8 mouse cellular contexts compared by ENCODE assay signal in genomic region chr2:150136435-150136897, GRCm38 (mm10). TPM values are rescaled to one million over a fixed set of nuclear protein-coding genes. Genes with fewer than 3 reads are reported as not detected.
A peak's percentile ranks its signal among the peaks of the same experiment; 100 is the strongest.
DNase-seq lines count a peak whose midpoint lies in the region; ATAC-seq and TF ChIP-seq lines count a peak whose summit lies in the region.

Zfp120 (minus strand) TSS chr2:150136708.

- TF ChIP-seq CTCF in bone marrow, adult 2 months (IDR thresholded peaks at IDR 0.05; ENCODE audit: control insufficient read depth, insufficient read depth, low read length), result no peak
- peak; percentile 43 for TF ChIP-seq CTCF in midbrain, postnatal 0 days (IDR thresholded peaks at IDR 0.05)

- peaks cover 11% of the 10 kb centered on the region; the same call in 1 of the 2 replicates for H3K36me3 ChIP-seq in embryonic facial prominence, embryonic 15.5 days
- H3K36me3 ChIP-seq in limb, embryonic 14.5 days (ENCODE audit: control insufficient read depth, insufficient read depth, low read length), result peaks cover 3% of the 10 kb centered on the region; the same call in 1 of the 2 replicates
- H3K36me3 ChIP-seq in midbrain, postnatal 0 days (ENCODE audit: insufficient read depth, low read length), result no peaks in the 10 kb centered on the region

- no peaks in the 10 kb centered on the region; the same call in 1 of the 2 replicates for H3K4me1 ChIP-seq in bone marrow, adult 2 months (ENCODE audit: control insufficient read depth, insufficient read depth, low read length)
- peaks cover 7% of the 10 kb centered on the region for H3K4me1 ChIP-seq in embryonic facial prominence, embryonic 15.5 days
- H3K4me1 ChIP-seq in limb, embryonic 14.5 days (ENCODE audit: control insufficient read depth, insufficient read depth, low read length), result peaks cover 3% of the 10 kb centered on the region; the same call in 1 of the 2 replicates
- H3K4me1 ChIP-seq in midbrain, postnatal 0 days (ENCODE audit: insufficient read depth, low read length), result no peaks in the 10 kb centered on the region

- H3K9me3 ChIP-seq in embryonic facial prominence, embryonic 15.5 days (replicated peaks), result no peaks in the 10 kb centered on the region
- H3K9me3 ChIP-seq in limb, embryonic 14.5 days (ENCODE audit: control insufficient read depth, low read length), result 0 out of 2 replicates have a peak, but pooled peaks cover 3% of the 10 kb centered on the region
- 0 out of 2 replicates have a peak, but pooled peaks cover 3% of the 10 kb centered on the region for H3K9me3 ChIP-seq in midbrain, postnatal 0 days (ENCODE audit: low read length)

- peak within 1 kb of the TSS; percentile 99 for H3K4me3 ChIP-seq in bone marrow, adult 2 months (replicated peaks; ENCODE audit: control insufficient read depth, low read depth, low read length)
- peak within 1 kb of the TSS; percentile 76 for H3K4me3 ChIP-seq in embryonic facial prominence, embryonic 15.5 days (replicated peaks)
- peak within 1 kb of the TSS; percentile 60 for H3K4me3 ChIP-seq in limb, embryonic 14.5 days (replicated peaks; ENCODE audit: low read length)
- H3K4me3 ChIP-seq in midbrain, postnatal 0 days (ENCODE audit: low read depth, low read length), result peak within 1 kb of the TSS; percentile 57

- H3K9ac ChIP-seq in embryonic facial prominence, embryonic 15.5 days, result peak within 1 kb of the TSS; percentile 60
- H3K9ac ChIP-seq in limb, embryonic 14.5 days (ENCODE audit: low read depth, low read length, severe bottlenecking), result peak within 1 kb of the TSS; percentile 70
- peak within 1 kb of the TSS; percentile 53 for H3K9ac ChIP-seq in midbrain, postnatal 0 days (replicated peaks; ENCODE audit: low read length, poor library complexity, severe bottlenecking)

- no peaks in the 10 kb centered on the region for H3K27me3 ChIP-seq in embryonic facial prominence, embryonic 15.5 days
- no peaks in the 10 kb centered on the region for H3K27me3 ChIP-seq in limb, embryonic 14.5 days (ENCODE audit: control insufficient read depth, insufficient read depth, low read length)
- H3K27me3 ChIP-seq in midbrain, postnatal 0 days (ENCODE audit: insufficient read depth, low read length), result no peaks in the 10 kb centered on the region

- peak; percentile 97 for ATAC-seq in embryonic facial prominence, embryonic 15.5 days (ENCODE audit: insufficient number of reproducible peaks, low FRiP score, low TSS enrichment, low read depth)
- peak; percentile 99 for ATAC-seq in limb, embryonic 14.5 days (ENCODE audit: low FRiP score, low read depth)
- ATAC-seq in midbrain, postnatal 0 days (ENCODE audit: low FRiP score), result peak; percentile 100

- peak within 1 kb of the TSS; percentile 91 for H3K27ac ChIP-seq in bone marrow, adult 2 months (ENCODE audit: control insufficient read depth, insufficient read depth, low read depth, low read length, poor library complexity)
- H3K27ac ChIP-seq in embryonic facial prominence, embryonic 15.5 days (replicated peaks), result peak within 1 kb of the TSS; percentile 81
- H3K27ac ChIP-seq in limb, embryonic 14.5 days (replicated peaks; ENCODE audit: low read depth, low read length), result peak within 1 kb of the TSS; percentile 64; the same call in 1 of the 2 replicates
- H3K27ac ChIP-seq in midbrain, postnatal 0 days (ENCODE audit: low read depth, low read length), result peak within 1 kb of the TSS; percentile 62

- WGBS in bone marrow, adult 2 months, result under 1% methylated on average over 13 of the region's 13 CpGs
- under 1% methylated on average over 13 of the region's 13 CpGs for WGBS in embryonic facial prominence, embryonic 15.5 days
- 0% methylated on average over 13 of the region's 13 CpGs for WGBS in limb, embryonic 14.5 days
- WGBS in midbrain, postnatal 0 days, result under 1% methylated on average over 13 of the region's 13 CpGs

- DNase-seq in 416B (ENCODE audit: low read depth), result peak; percentile 98
- peak; percentile 91 for DNase-seq in heart, adult 8-10 months (ENCODE audit: low spot score)
- peak; percentile 94 for DNase-seq in kidney, adult 9 months
- peak; percentile 92 for DNase-seq in limb, embryonic 14.5 days (ENCODE audit: low spot score)
- peak; percentile 97 for DNase-seq in midbrain, postnatal 0 days (ENCODE audit: low spot score)
- peak; percentile 57 to 69 for DNase-seq in spleen, postnatal 14 days (ENCODE audit: low spot score in 2 of 2)

- H3K4me2 ChIP-seq in embryonic facial prominence, embryonic 15.5 days (replicated peaks), result peak within 1 kb of the TSS; percentile 53
- H3K4me2 ChIP-seq in limb, embryonic 14.5 days (replicated peaks; ENCODE audit: low read depth, low read length, severe bottlenecking), result peak within 1 kb of the TSS; percentile 48
- peak within 1 kb of the TSS; percentile 57 for H3K4me2 ChIP-seq in midbrain, postnatal 0 days (ENCODE audit: low read depth, low read length, poor library complexity, severe bottlenecking)

- peak; percentile 62; the same call in 1 of the 2 replicates for TF ChIP-seq POLR2A in bone marrow, adult 2 months (IDR thresholded peaks at IDR 0.05; ENCODE audit: borderline replicate concordance, control insufficient read depth, low read depth, low read length)
- TF ChIP-seq POLR2A in limb, embryonic 14.5 days (IDR thresholded peaks at IDR 0.05; ENCODE audit: borderline replicate concordance, extremely low read depth, insufficient read depth, insufficient read length), result 0 out of 2 replicates have a peak, but pooled peaks have one; percentile 24

RNA-seq across cellular contexts. Expression of gene Zfp120, which starts in this region (rescaled TPM):
- polyA plus RNA-seq in bone marrow, adult 2 months (2011; ENCODE audit: insufficient read depth, insufficient read length, low replicate concordance, missing spikeins), result 3.1 and 8.3 TPM in 2 replicates
- polyA plus RNA-seq in embryonic facial prominence, embryonic 15.5 days (2015; fragmentation: Nextera tagmentation; extraction: Ambion mirVana), result 7.1 and 8.3 TPM in 2 replicates
- total RNA-seq in heart, adult 8-10 months (2022), result 1 to 10 TPM; 5.2 to 6.2 (median 5.7) TPM
- polyA plus RNA-seq in limb, embryonic 14.5 days (2012; rRNA removed), result 1.8 and 2.7 TPM in 2 replicates
- polyA plus RNA-seq in limb, embryonic 14.5 days (2014; fragmentation: Nextera tagmentation; extraction: Ambion mirVana), result 9.1 and 10.4 TPM in 2 replicates
- 7.0 and 8.3 TPM in 2 replicates for total RNA-seq in midbrain, postnatal 0 days (2014; rRNA removed)
- 7.1 and 7.5 TPM in 2 replicates for polyA plus RNA-seq in midbrain, postnatal 0 days (2015; fragmentation: Nextera tagmentation; extraction: Ambion mirVana)

Comparison
In these comparisons a context has a peak if more than half of its experiments do, and no peak if none do; other contexts are left out.
1. Peak in every context shown above with its lines: DNase-seq, ATAC-seq, H3K4me3 ChIP-seq and H3K27ac ChIP-seq.